ENCODE assay signal across 16 mouse cellular contexts in genomic region chr3:127764541-127764940, GRCm38 (mm10). TPM values are rescaled to one million over a fixed set of nuclear protein-coding genes. Genes with fewer than 3 reads are reported as not detected.
DNase-seq lines count a peak whose midpoint lies in the region; ATAC-seq and TF ChIP-seq lines count a peak whose summit lies in the region.
"Had no signal": no experiment of that assay in that cellular context is flagged by ENCODE, and none has a peak within 500 bp of the region (broad histone marks: within the 10 kb centered on the region; RNA-seq: fewer than 3 reads in every experiment).

No protein-coding gene starts in this region.

- H3K9ac ChIP-seq in forebrain, embryonic 11.5 days (ENCODE audit: low read length) = no peak overlapping the region
- no peak overlapping the region for H3K9ac ChIP-seq in forebrain, embryonic 13.5 days
- H3K9ac ChIP-seq in liver, embryonic 14.5 days (replicated peaks) = no peak overlapping the region
- no peak overlapping the region for H3K9ac ChIP-seq in liver, embryonic 11.5 days (ENCODE audit: low read depth, low read length)
- no peak overlapping the region for H3K9ac ChIP-seq in stomach, postnatal 0 days (ENCODE audit: low read length)
- H3K9ac ChIP-seq: forebrain, embryonic 12.5 days; limb, embryonic 13.5 days had no signal

- no peaks in the 10 kb centered on the region for H3K9me3 ChIP-seq in forebrain, embryonic 11.5 days (ENCODE audit: control insufficient read depth, low read length)
- H3K9me3 ChIP-seq in forebrain, embryonic 13.5 days (replicated peaks) = no peaks in the 10 kb centered on the region
- H3K9me3 ChIP-seq in liver, embryonic 14.5 days (ENCODE audit: control insufficient read depth, low read length) = no peaks in the 10 kb centered on the region
- H3K9me3 ChIP-seq in liver, embryonic 11.5 days (ENCODE audit: control insufficient read depth, low read length) = no peaks in the 10 kb centered on the region
- H3K9me3 ChIP-seq in stomach, postnatal 0 days (ENCODE audit: control insufficient read depth, low read length) = no peaks in the 10 kb centered on the region
- H3K9me3 ChIP-seq: forebrain, embryonic 12.5 days; limb, embryonic 13.5 days had no signal

- WGBS in forebrain, embryonic 11.5 days = 53% methylated on average over 5 of the region's 5 CpGs
- 60% methylated on average over 5 of the region's 5 CpGs for WGBS in forebrain, embryonic 13.5 days
- 58% methylated on average over 5 of the region's 5 CpGs for WGBS in liver, embryonic 14.5 days (ENCODE audit: insufficient replicate concordance)
- WGBS in liver, embryonic 11.5 days = 54% methylated on average over 5 of the region's 5 CpGs
- WGBS in stomach, postnatal 0 days = 67% methylated on average over 5 of the region's 5 CpGs

- TF ChIP-seq EP300 in liver, embryonic 14.5 days (IDR thresholded peaks at IDR 0.05; ENCODE audit: low read depth) = no peak
- no peak for TF ChIP-seq EP300 in stomach, postnatal 0 days (optimal IDR thresholded peaks at IDR 0.05)

- peaks cover 12% of the 10 kb centered on the region for H3K27me3 ChIP-seq in forebrain, embryonic 11.5 days (ENCODE audit: control insufficient read depth, insufficient read depth, low read length)
- peaks cover 37% of the 10 kb centered on the region for H3K27me3 ChIP-seq in forebrain, embryonic 13.5 days
- no peaks in the 10 kb centered on the region for H3K27me3 ChIP-seq in liver, embryonic 14.5 days (ENCODE audit: control insufficient read depth, insufficient read depth, low read length)
- peaks cover 9% of the 10 kb centered on the region for H3K27me3 ChIP-seq in liver, embryonic 11.5 days (replicated peaks; ENCODE audit: control insufficient read depth, insufficient read depth, low read length)
- no peaks in the 10 kb centered on the region for H3K27me3 ChIP-seq in stomach, postnatal 0 days (ENCODE audit: control insufficient read depth, insufficient read depth, low read length)

- intact Hi-C loops in left cerebral cortex, postnatal 10 days (cut with DNase I) = loop anchor here (10.0 kb wide), 1 partner anchor 180 kb away; no protein-coding TSS in a partner anchor

- no peak for ATAC-seq in forebrain, embryonic 11.5 days (replicated peaks; ENCODE audit: low FRiP score)
- ATAC-seq in forebrain, embryonic 13.5 days = no peak
- ATAC-seq in liver, embryonic 14.5 days (ENCODE audit: insufficient read depth) = no peak
- ATAC-seq in liver, embryonic 11.5 days (replicated peaks; ENCODE audit: low FRiP score) = no peak
- no peak for ATAC-seq in stomach, postnatal 0 days (ENCODE audit: low FRiP score, low TSS enrichment)
- ATAC-seq: hindbrain, embryonic 16.5 days had no signal

- peak; percentile 50 for DNase-seq in forebrain, embryonic 11.5 days (ENCODE audit: low spot score)
- DNase-seq in liver, embryonic 14.5 days (ENCODE audit: low read depth in 3 of 3, low spot score in 3 of 3) = no peak
- no peak for DNase-seq in liver, embryonic 11.5 days (ENCODE audit: low spot score)
- peak; percentile 40 for DNase-seq in thymus, postnatal 4 days
- no peak for DNase-seq in thymus, postnatal 36 days
- DNase-seq in stomach, postnatal 0 days (ENCODE audit: low spot score) = no peak
- DNase-seq in left cerebral cortex, postnatal 10 days (ENCODE audit: extremely low spot score in 1 of 2, low spot score in 2 of 2) = no peak
- DNase-seq: adrenal gland, adult 8-10 months; cerebellum, adult 8-10 months; kidney, adult 8-10 months; lung, adult 2 months had no signal

- no peak overlapping the region for H3K27ac ChIP-seq in forebrain, embryonic 11.5 days (ENCODE audit: low read depth, low read length)
- no peak overlapping the region for H3K27ac ChIP-seq in forebrain, embryonic 13.5 days
- no peak overlapping the region for H3K27ac ChIP-seq in liver, embryonic 14.5 days
- H3K27ac ChIP-seq in liver, embryonic 11.5 days (ENCODE audit: low read depth, low read length) = no peak overlapping the region
- no peak overlapping the region for H3K27ac ChIP-seq in stomach, postnatal 0 days (replicated peaks)
- H3K27ac ChIP-seq: forebrain, embryonic 12.5 days; left cerebral cortex, adult 2 months; limb, embryonic 13.5 days had no signal

- no peaks in the 10 kb centered on the region for H3K36me3 ChIP-seq in forebrain, embryonic 11.5 days (ENCODE audit: control insufficient read depth, insufficient read depth, low read length)
- H3K36me3 ChIP-seq in forebrain, embryonic 13.5 days (ENCODE audit: poor library complexity, severe bottlenecking) = no peaks in the 10 kb centered on the region
- no peaks in the 10 kb centered on the region for H3K36me3 ChIP-seq in liver, embryonic 14.5 days (replicated peaks; ENCODE audit: control insufficient read depth, insufficient read depth, low read depth)
- H3K36me3 ChIP-seq in liver, embryonic 11.5 days (ENCODE audit: control insufficient read depth, insufficient read depth, low read length) = no peaks in the 10 kb centered on the region
- no peaks in the 10 kb centered on the region for H3K36me3 ChIP-seq in stomach, postnatal 0 days (ENCODE audit: control insufficient read depth, insufficient read depth, low read length)
- H3K36me3 ChIP-seq: forebrain, embryonic 12.5 days; limb, embryonic 13.5 days had no signal

- no peaks in the 10 kb centered on the region for H3K4me1 ChIP-seq in forebrain, embryonic 11.5 days (replicated peaks; ENCODE audit: control insufficient read depth, insufficient read depth, low read length)
- no peaks in the 10 kb centered on the region for H3K4me1 ChIP-seq in forebrain, embryonic 13.5 days
- H3K4me1 ChIP-seq in liver, embryonic 14.5 days (replicated peaks; ENCODE audit: control insufficient read depth in 2 of 2, insufficient read depth in 2 of 2, low read length in 1 of 2) = peaks cover 0 to 3% of the 10 kb centered on the region in 2 experiments; a peak in 1 of 4 replicates
- H3K4me1 ChIP-seq in liver, embryonic 11.5 days (replicated peaks; ENCODE audit: control insufficient read depth, insufficient read depth, low read length) = no peaks in the 10 kb centered on the region
- H3K4me1 ChIP-seq in stomach, postnatal 0 days (replicated peaks; ENCODE audit: control insufficient read depth, insufficient read depth) = no peaks in the 10 kb centered on the region
- H3K4me1 ChIP-seq: forebrain, embryonic 12.5 days; limb, embryonic 13.5 days had no signal

- no peak overlapping the region for H3K4me3 ChIP-seq in forebrain, embryonic 11.5 days (ENCODE audit: low read depth, low read length)
- H3K4me3 ChIP-seq in forebrain, embryonic 13.5 days = no peak overlapping the region
- no peak overlapping the region for H3K4me3 ChIP-seq in liver, embryonic 14.5 days (ENCODE audit: insufficient read depth in 1 of 2, low read depth in 2 of 2, low read length in 2 of 2)
- H3K4me3 ChIP-seq in liver, embryonic 11.5 days (ENCODE audit: low read depth, low read length) = no peak overlapping the region
- H3K4me3 ChIP-seq in stomach, postnatal 0 days (ENCODE audit: low read depth, low read length) = no peak overlapping the region
- H3K4me3 ChIP-seq: forebrain, embryonic 12.5 days; left cerebral cortex, adult 2 months; limb, embryonic 13.5 days had no signal

- TF ChIP-seq CTCF in liver, embryonic 14.5 days (IDR thresholded peaks at IDR 0.05; ENCODE audit: low read depth) = peak; percentile 59
- TF ChIP-seq CTCF in stomach, postnatal 0 days (IDR thresholded peaks at IDR 0.05; ENCODE audit: low read depth) = peak; percentile 40

- no peak overlapping the region for H3K4me2 ChIP-seq in forebrain, embryonic 11.5 days (ENCODE audit: low read depth, low read length, severe bottlenecking)
- no peak overlapping the region for H3K4me2 ChIP-seq in forebrain, embryonic 13.5 days
- H3K4me2 ChIP-seq in liver, embryonic 14.5 days (ENCODE audit: low read depth) = no peak overlapping the region
- no peak overlapping the region for H3K4me2 ChIP-seq in liver, embryonic 11.5 days
- no peak overlapping the region for H3K4me2 ChIP-seq in stomach, postnatal 0 days (replicated peaks; ENCODE audit: low read depth)
- H3K4me2 ChIP-seq: forebrain, embryonic 12.5 days; limb, embryonic 13.5 days had no signal

RNA-seq across cellular contexts. Expression of gene Alpk1, which starts 15.8 kb away (rescaled TPM):
- 0.80 and 1.3 TPM in 2 replicates for polyA plus RNA-seq in forebrain, embryonic 11.5 days (2014; fragmentation: Nextera tagmentation; extraction: Ambion mirVana)
- 1.1 and 1.4 TPM in 2 replicates for polyA plus RNA-seq in forebrain, embryonic 13.5 days (2015; fragmentation: Nextera tagmentation; extraction: Ambion mirVana)
- polyA plus RNA-seq in liver, embryonic 14.5 days (2012; rRNA removed) = 0.38 and 0.59 TPM in 2 replicates
- polyA plus RNA-seq in liver, embryonic 14.5 days (2014; fragmentation: Nextera tagmentation; extraction: Ambion mirVana) = 0.19 and 0.37 TPM in 2 replicates
- polyA plus RNA-seq in liver, embryonic 11.5 days (2014; fragmentation: Nextera tagmentation; extraction: Ambion mirVana) = 0.92 and 1.1 TPM in 2 replicates
- polyA plus RNA-seq in stomach, postnatal 0 days (2015; fragmentation: Nextera tagmentation; extraction: Ambion mirVana) = 1.2 and 1.5 TPM in 2 replicates
- 1 to 10 TPM; 3.9 to 5.9 TPM for total RNA-seq in left cerebral cortex, postnatal 10 days (2021)

RNA-seq across cellular contexts. Expression of gene Tifa, which starts 25.1 kb away (rescaled TPM):
- polyA plus RNA-seq in forebrain, embryonic 11.5 days (2014; fragmentation: Nextera tagmentation; extraction: Ambion mirVana) = 2.9 and 3.2 TPM in 2 replicates
- 4.9 and 5.0 TPM in 2 replicates for polyA plus RNA-seq in forebrain, embryonic 13.5 days (2015; fragmentation: Nextera tagmentation; extraction: Ambion mirVana)
- 5.4 and 8.6 TPM in 2 replicates for polyA plus RNA-seq in liver, embryonic 14.5 days (2012; rRNA removed)
- polyA plus RNA-seq in liver, embryonic 14.5 days (2014; fragmentation: Nextera tagmentation; extraction: Ambion mirVana) = 15.2 and 15.9 TPM in 2 replicates
- polyA plus RNA-seq in liver, embryonic 11.5 days (2014; fragmentation: Nextera tagmentation; extraction: Ambion mirVana) = 13.4 and 14.3 TPM in 2 replicates
- polyA plus RNA-seq in stomach, postnatal 0 days (2015; fragmentation: Nextera tagmentation; extraction: Ambion mirVana) = 7.6 and 7.7 TPM in 2 replicates
- 1 to 10 TPM; 2.8 to 3.0 TPM for total RNA-seq in left cerebral cortex, postnatal 10 days (2021)

Comparison
In these comparisons a context has a peak if more than half of its experiments do, and no peak if none do; other contexts are left out.
1. DNase-seq: peak in forebrain, embryonic 11.5 days (single experiment) and thymus, postnatal 4 days (single experiment); none in liver, embryonic 14.5 days (0 of 3), liver, embryonic 11.5 days (single experiment), thymus, postnatal 36 days (0 of 2), stomach, postnatal 0 days (single experiment) and left cerebral cortex, postnatal 10 days (0 of 2).